Mouse (Mus musculus) lung, embryonic 16.5 days (tissue): ENCODE data around the gene Zbtb38. TPM values are rescaled to one million over a fixed set of nuclear protein-coding genes. Genes with fewer than 3 reads are reported as not detected.

ENCODE experiments used
- ATAC-seq: fragments of 200-750 bp; cut with Nextera tagmentation; 2 replicates; pipeline ENCODE4 v1.8.0; 2017; ENCODE audit warnings: low read depth, mild to moderate bottlenecking, moderate library complexity
- H3K27ac ChIP-seq: fragments of 300-500 bp; sonication (generic); 2 replicates; pipeline ENCODE4 v1.5.1; 2014; ENCODE audit warnings: mild to moderate bottlenecking, control low read depth, low read length
- H3K27me3 ChIP-seq: fragments of 300-500 bp; sonication (generic); 2 replicates; pipeline ENCODE4 v1.6.1; 2014; ENCODE audit warnings: low read depth, low read length, mixed read lengths; ENCODE audit not compliant: control insufficient read depth, insufficient read depth
- H3K36me3 ChIP-seq: fragments of 300-500 bp; sonication (generic); 2 replicates; pipeline ENCODE4 v1.6.1; 2014; ENCODE audit warnings: low read length; ENCODE audit not compliant: control insufficient read depth, insufficient read depth
- H3K4me1 ChIP-seq: fragments of 300-500 bp; sonication (generic); replicated peaks from 2 replicates; pipeline ENCODE4 v1.6.1; 2014; ENCODE audit warnings: low read length, mixed read lengths; ENCODE audit not compliant: control insufficient read depth, insufficient read depth
- H3K4me2 ChIP-seq: fragments of 300-500 bp; sonication (generic); 2 replicates; pipeline ENCODE4 v1.6.1; 2014; ENCODE audit warnings: low read depth, low read length, control low read depth
- H3K4me3 ChIP-seq: fragments of 300-500 bp; sonication (generic); 2 replicates; pipeline ENCODE4 v1.5.1; 2014; ENCODE audit warnings: mild to moderate bottlenecking, low read length, control low read depth
- H3K9ac ChIP-seq: fragments of 300-500 bp; sonication (generic); 2 replicates; pipeline ENCODE4 v1.6.1; 2014; ENCODE audit warnings: low read length, control low read depth
- H3K9me3 ChIP-seq: fragments of 300-500 bp; sonication (generic); 2 replicates; pipeline ENCODE4 v1.6.1; 2016; ENCODE audit warnings: low read length; ENCODE audit not compliant: control insufficient read depth
- WGBS: fragments of 180-500 bp; shearing (Covaris S2); extraction: QIAGEN DNeasy Blood & Tissue Kit; methylation state at CpG from one replicate; pipeline ENCODE4 v1.1.7; 2014; 5-methylcytosine and 5-hydroxymethylcytosine counted together
- polyA plus RNA-seq: library from polyadenylated mRNA; unstranded; fragments of >200 nt; fragmentation: Nextera tagmentation; extraction: Ambion mirVana; gene quantifications from 2 replicates; pipeline ENCODE4 v1.2.1, GENCODE M21; 2015

Zbtb38 gene
- polyA plus RNA-seq, 1 experiment from 2014 or later, result 29.2 TPM

DNA sequence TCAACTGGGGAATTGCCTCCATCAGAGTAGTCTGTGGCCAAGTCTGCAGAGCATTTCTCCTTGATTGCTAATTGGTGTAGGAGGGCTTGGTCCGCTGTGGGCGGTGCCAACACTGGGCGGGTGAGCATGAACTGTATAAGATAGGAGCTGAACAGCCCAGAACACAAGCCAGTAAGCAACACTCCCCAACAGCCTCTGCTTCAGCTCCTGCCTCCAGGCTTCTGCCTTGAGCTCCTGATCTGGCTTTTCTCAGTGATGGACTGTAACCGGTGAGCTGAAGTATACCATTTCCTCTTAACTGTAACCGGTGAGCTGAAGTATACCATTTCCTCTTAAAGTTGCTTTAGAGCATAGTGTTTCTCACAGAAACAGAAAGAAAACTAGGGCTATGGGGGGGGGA, 12.8 kb upstream of the Zbtb38 start:
- Histone ChIP-seq H3K36me3 (no peaks in the 10 kb centered on the region), H3K27ac (no peak overlapping the region), H3K9me3 (no peaks in the 10 kb centered on the region), H3K4me2 (no peak overlapping the region), H3K4me1 (no peaks in the 10 kb centered on the region), H3K27me3 (no peaks in the 10 kb centered on the region), H3K9ac (no peak overlapping the region), H3K4me3 (no peak overlapping the region)
- ATAC-seq, result no peak
- WGBS, result 71% methylated on average over 5 of the region's 5 CpGs

DNA sequence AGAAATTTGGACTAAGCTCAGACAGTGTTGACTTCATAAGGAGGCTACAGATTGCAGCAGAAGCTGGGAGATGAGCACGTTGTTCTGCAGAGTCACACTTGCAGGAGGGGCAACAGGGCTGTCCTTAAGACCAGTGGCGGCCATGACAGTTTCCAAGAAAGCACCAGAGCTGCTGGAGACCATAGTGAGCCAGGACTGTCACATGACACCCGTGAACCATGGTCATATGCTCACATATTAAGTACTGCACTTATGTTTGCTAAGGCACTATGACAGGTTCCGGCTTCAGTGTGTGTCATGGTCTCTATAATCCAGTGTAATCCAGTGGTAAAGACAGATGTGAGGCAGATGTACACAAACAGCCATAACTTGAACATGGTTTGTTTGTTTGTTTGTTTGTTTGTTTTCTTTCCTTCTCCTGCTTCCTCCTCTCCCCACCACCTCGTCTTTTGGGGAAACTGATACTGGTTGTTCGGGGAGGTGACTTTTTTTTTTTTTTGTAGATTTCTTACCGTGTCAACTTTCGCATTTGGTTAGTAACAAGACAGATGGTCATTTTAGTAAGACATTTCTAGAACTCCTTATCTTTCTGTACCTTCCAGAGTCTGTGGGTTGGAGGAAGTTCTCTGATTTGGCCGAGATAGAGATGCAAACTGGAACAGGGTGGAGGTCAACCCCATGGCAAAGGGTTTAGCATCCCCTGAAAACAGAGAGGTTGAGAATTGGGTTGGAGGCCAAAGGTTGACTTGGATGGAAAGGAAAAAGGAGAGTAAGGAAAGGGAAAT, 11.4 kb upstream of the Zbtb38 start:
- WGBS, result 74% methylated on average over 9 of the region's 9 CpGs
- Histone ChIP-seq H3K9me3 (no peaks in the 10 kb centered on the region), H3K27me3 (no peaks in the 10 kb centered on the region), H3K27ac (no peak overlapping the region), H3K9ac (no peak overlapping the region), H3K4me3 (no peak overlapping the region), H3K4me1 (no peaks in the 10 kb centered on the region), H3K36me3 (no peaks in the 10 kb centered on the region), H3K4me2 (no peak overlapping the region)
- ATAC-seq, result no peak

DNA sequence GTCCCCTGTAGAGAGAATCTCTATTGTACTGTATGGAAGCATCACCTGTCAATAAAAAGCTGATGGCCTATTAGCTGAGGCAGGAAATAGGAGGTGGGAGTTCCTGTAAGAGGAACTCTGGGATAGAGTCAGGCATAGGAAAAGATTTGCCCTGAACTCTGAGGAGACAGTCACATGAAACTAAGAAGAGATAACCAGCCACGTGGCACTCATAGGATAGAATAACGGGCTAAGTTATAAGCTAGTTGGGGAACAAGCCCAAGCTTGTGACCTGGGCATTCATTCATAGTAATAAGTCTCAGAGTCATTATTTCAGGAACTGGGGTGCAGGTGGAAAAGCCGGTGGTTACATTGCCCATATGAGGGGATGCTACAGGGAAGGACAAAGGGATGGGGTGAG, 10.4 kb upstream of the Zbtb38 start:
- ATAC-seq, result no peak
- Histone ChIP-seq H3K4me3 (no peak overlapping the region), H3K4me2 (no peak overlapping the region)

DNA sequence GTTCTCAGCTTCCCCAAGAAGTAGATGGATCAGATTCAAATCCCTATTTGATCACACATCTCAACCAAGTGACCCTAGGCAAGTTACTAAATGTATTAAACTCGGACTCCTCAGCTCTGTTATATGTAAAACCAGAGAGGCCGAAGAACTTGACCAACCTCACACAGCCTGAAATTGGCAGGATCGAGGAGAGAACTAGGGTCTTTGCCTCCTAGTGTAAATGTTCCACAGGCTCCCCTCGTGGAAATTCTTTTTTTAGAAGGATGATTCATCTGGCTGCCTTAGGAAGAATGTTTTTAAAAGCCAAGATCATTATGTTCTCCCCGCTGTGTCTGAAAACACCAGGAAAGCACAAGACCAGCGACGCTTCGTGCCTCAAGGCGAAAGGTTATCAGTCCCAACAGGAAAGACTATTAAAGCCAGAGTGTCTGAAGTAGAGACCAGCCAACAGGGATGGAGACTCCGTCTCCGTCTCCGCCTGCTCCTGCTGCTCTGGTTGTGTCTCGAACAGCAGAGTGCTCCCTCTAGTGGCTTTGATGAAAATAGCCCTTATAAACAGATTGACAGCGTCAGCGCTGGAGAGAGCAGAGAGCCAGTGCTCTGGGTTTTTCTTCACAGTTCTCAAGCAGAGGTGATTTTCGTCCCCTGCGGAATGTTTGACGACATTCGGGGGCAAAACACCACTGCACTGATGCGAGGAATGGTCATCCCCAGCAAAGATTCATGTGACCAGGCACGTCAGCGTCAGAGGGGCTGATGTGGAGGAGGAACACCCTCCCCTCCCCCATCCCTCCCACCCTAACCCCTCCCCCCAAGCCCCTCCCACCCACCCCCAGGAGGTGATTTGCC, 6.3 kb upstream of the Zbtb38 start:
- H3K27me3 ChIP-seq, result no peaks in the 10 kb centered on the region
- WGBS, result 7% methylated on average over 22 of the region's 22 CpGs
- no peaks in the 10 kb centered on the region for H3K9me3 ChIP-seq
- peak overlapping the region; percentile 62 for H3K4me2 ChIP-seq
- H3K4me3 ChIP-seq, result peak overlapping the region; percentile 41
- peak; percentile 92 for ATAC-seq
- H3K4me1 ChIP-seq, result peaks cover 6% of the 10 kb centered on the region; the same call in 1 of the 2 replicates
- H3K36me3 ChIP-seq, result no peaks in the 10 kb centered on the region
- H3K9ac ChIP-seq, result peak overlapping the region; percentile 58
- H3K27ac ChIP-seq, result peak overlapping the region; percentile 42

More for the DNA sequence above, 10.4 kb upstream of the Zbtb38 start:
- WGBS, result 82% methylated on average over 3 of the region's 3 CpGs
- Histone ChIP-seq H3K36me3 (no peaks in the 10 kb centered on the region), H3K9me3 (no peaks in the 10 kb centered on the region), H3K4me1 (peaks cover 6% of the 10 kb centered on the region; the same call in 1 of the 2 replicates), H3K27ac (no peak overlapping the region), H3K27me3 (no peaks in the 10 kb centered on the region), H3K9ac (no peak overlapping the region)

DNA sequence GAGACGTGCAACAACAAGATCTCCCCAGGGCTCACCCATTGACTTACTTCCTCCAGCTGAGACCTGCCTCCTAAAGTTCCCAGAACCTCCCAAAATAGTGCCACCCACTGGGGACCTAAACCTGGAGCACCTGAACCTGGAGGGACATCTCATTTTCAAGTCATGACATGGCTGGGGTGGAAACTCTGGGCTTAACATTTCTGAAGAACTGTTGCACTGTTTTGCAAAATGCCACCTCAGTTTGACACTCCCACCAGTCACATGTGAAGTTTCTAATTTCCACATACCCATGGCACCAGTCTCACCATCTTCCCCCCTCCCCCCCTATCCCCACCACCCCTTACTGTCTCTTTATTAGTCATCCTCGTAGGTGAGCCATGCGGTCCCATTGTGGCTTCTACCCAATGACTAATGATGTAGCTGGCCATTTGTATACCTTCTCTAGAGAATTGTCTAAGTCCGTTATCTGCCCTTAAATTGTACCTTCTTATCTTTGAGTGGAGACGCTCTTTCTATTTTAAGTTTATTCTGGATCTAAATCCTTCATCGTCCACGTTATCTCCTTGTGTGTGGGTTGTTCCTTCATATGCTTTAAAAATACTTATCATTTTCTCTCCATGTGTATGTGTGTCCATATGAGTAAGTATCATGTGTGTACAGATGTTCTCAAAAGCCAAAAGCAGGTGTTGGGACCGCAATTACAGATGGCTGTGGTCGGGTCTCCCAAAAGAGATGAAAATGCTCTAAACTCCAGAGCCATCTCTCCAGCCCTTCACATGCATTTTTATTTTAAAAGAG, 4.2 kb upstream of the Zbtb38 start:
- peaks cover 18% of the 10 kb centered on the region for H3K4me1 ChIP-seq
- ATAC-seq, result no peak
- no peak overlapping the region for H3K27ac ChIP-seq
- no peaks in the 10 kb centered on the region for H3K36me3 ChIP-seq
- no peak overlapping the region for H3K4me3 ChIP-seq
- H3K9me3 ChIP-seq, result no peaks in the 10 kb centered on the region
- H3K9ac ChIP-seq, result no peak overlapping the region
- WGBS, result 83% methylated on average over 9 of the region's 9 CpGs
- H3K27me3 ChIP-seq, result no peaks in the 10 kb centered on the region
- H3K4me2 ChIP-seq, result no peak overlapping the region

DNA sequence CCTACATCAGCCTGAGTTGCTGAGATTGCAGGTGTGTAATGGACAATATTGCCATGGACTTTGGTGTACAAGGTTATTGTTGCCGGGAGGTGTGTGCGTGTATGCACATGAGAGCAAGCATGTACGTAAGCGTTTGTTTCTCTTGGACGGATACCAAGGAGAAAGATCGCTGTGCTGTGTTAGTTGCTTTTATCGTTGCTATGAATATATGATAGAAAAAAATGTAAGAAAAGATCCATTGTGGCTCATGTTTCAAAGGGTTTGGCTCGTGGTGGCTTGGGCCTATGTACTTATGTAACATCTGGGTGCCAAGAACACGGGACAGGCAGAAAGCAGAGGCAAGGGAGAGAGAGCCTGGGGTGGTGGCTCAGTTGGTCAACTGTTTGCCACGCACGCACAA, 3.1 kb upstream of the Zbtb38 start:
- no peak overlapping the region for H3K4me3 ChIP-seq
- H3K36me3 ChIP-seq, result no peaks in the 10 kb centered on the region; the same call in 1 of the 2 replicates
- peaks cover 18% of the 10 kb centered on the region for H3K4me1 ChIP-seq
- no peaks in the 10 kb centered on the region for H3K27me3 ChIP-seq
- H3K27ac ChIP-seq, result no peak overlapping the region
- no peak overlapping the region for H3K9ac ChIP-seq
- 50% methylated on average over 11 of the region's 11 CpGs for WGBS
- no peaks in the 10 kb centered on the region for H3K9me3 ChIP-seq
- no peak overlapping the region for H3K4me2 ChIP-seq
- ATAC-seq, result no peak

DNA sequence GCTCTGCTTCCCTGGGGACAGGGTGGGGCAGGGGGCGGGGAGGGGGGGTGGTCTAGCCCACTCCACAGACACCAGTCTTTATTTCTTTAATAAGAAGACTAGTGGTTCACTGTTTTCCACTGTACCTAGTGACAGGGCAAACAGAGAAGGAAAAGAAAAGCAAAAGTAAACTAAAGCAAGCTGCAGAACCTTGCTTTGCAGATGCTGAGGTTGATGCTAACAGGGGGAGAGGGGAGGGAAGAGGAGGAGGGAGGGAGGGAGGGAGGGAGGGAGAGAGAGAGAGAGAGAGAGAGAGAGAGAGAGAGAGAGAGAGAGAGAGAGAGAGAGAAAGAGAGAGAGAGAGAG, 2.0 kb upstream of the Zbtb38 start:
- Histone ChIP-seq H3K4me2 (no peak overlapping the region), H3K4me1 (peaks cover 18% of the 10 kb centered on the region), H3K4me3 (no peak overlapping the region), H3K27ac (no peak overlapping the region), H3K9me3 (no peaks in the 10 kb centered on the region), H3K27me3 (no peaks in the 10 kb centered on the region), H3K9ac (no peak overlapping the region), H3K36me3 (no peaks in the 10 kb centered on the region; the same call in 1 of the 2 replicates)
- WGBS, result 10% methylated on average over 1 of the region's 1 CpGs
- no peak for ATAC-seq

DNA sequence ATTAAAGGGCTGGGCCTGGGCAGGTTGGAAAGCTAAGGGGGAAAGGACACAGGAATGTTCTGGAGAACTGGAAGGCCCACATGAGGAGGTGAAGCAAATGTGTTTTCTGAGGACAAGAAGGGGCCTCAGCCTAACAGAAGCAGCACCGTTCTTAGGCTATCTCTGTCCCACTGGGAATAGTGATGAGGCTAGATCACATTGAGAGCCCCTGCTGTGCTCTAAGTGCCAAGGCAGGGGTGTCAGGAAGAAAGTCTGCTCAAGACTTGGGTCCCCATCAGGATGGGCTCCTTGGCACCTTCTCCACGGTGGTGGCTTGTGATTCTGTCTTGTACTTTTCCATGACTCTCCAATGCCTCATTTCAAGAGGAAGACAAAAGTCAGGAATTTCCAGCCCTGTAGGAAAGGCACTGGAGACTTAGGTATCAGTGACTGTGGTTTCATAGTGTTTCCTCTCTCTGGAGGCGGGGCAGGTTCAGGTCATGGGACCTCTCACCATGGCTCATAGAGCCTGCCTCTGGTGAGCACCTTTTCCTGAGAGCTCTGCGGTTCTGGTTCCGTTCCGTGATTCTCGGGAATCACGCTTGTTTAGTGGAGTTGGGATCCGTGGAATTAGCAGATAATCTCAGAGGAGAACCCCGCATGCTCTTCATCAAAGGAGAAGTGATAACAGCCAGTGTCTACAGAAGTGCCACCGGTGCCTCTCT, 1.4 kb upstream of the Zbtb38 start:
- Histone ChIP-seq H3K27me3 (no peaks in the 10 kb centered on the region), H3K9me3 (no peaks in the 10 kb centered on the region), H3K4me2 (no peak overlapping the region), H3K4me1 (peaks cover 18% of the 10 kb centered on the region), H3K9ac (no peak overlapping the region), H3K36me3 (no peaks in the 10 kb centered on the region; the same call in 1 of the 2 replicates), H3K27ac (no peak overlapping the region), H3K4me3 (no peak overlapping the region)
- ATAC-seq, result no peak
- WGBS, result 54% methylated on average over 11 of the region's 11 CpGs
